Mouse (Mus musculus): ENCODE results near the gene Isl2. TPM values are rescaled to one million over a fixed set of nuclear protein-coding genes. Genes with fewer than 3 reads are reported as not detected.

Isl2 gene
- total RNA-seq, 1 experiment from 2014 or later, result not detected

GRCm38 (mm10) chr9:55546176-55547010 is 7.9 kb downstream of the Isl2 start:
- DNase-seq, result peak; percentile 57

- DNase-seq, result no peak
These were observed 10.4 kb downstream of the Isl2 start for GRCm38 (mm10) chr9:55548871-55549270.

GRCm38 (mm10) chr9:55549302-55549890 is 10.9 kb downstream of the Isl2 start:
- no peak for DNase-seq

GRCm38 (mm10) chr9:55554986-55555385 is 16.5 kb downstream of the Isl2 start:
- no peak for DNase-seq

GRCm38 (mm10) chr9:55560960-55561359 is 22.5 kb downstream of the Isl2 start:
- no peak for DNase-seq

GRCm38 (mm10) chr9:55568466-55569159 is 30.1 kb downstream of the Isl2 start:
- no peak for DNase-seq

GRCm38 (mm10) chr9:55571071-55571470 is 32.6 kb downstream of the Isl2 start:
- no peak for DNase-seq

- no peak for DNase-seq
These were observed 38.1 kb downstream of the Isl2 start for GRCm38 (mm10) chr9:55576571-55576970.

- DNase-seq, result no peak
These were observed 42.9 kb downstream of the Isl2 start for GRCm38 (mm10) chr9:55581414-55581813.

- DNase-seq, result no peak
These were observed 47.7 kb downstream of the Isl2 start for GRCm38 (mm10) chr9:55586141-55586540.

Other genes with a start within 250 kb of the Isl2 start
- 27.2 and 47.6 TPM in 2 replicates for gene Nrg4, start 211.8 kb upstream of the Isl2 start, total RNA-seq (2021)
- gene Tmem266, start 211.8 kb upstream of the Isl2 start, total RNA-seq (2021), result 0.58 and 1.3 TPM in 2 replicates
- gene Etfa, start 26.4 kb upstream of the Isl2 start, total RNA-seq (2021), result 473 and 491 TPM in 2 replicates